ENCODE assay signal across 8 mouse cellular contexts in genomic region chr5:136905630-136906029, GRCm38 (mm10). TPM values are rescaled to one million over a fixed set of nuclear protein-coding genes. Genes with fewer than 3 reads are reported as not detected.
DNase-seq lines count a peak whose midpoint lies in the region; ATAC-seq and TF ChIP-seq lines count a peak whose summit lies in the region.

No protein-coding gene starts in this region.

- peaks cover 5% of the 10 kb centered on the region for H3K9me3 ChIP-seq in CH12.LX (replicated peaks; ENCODE audit: low read length)

- no peak overlapping the region for H3K27ac ChIP-seq in CH12.LX (ENCODE audit: insufficient read depth, low read depth)

- peaks cover 0 to 16% of the 10 kb centered on the region in 2 experiments; a peak in 2 of 4 replicates for H3K4me1 ChIP-seq in CH12.LX (ENCODE audit: control insufficient read depth in 1 of 2, insufficient read depth in 2 of 2)

- ATAC-seq in granulocyte monocyte progenitor cell, adult 5-6 weeks (replicated peaks; ENCODE audit: poor library complexity, severe bottlenecking): no peak

- H3K79me2 ChIP-seq in CH12.LX (replicated peaks; ENCODE audit: control insufficient read depth, extremely low read depth, insufficient read depth, poor library complexity, severe bottlenecking): no peaks in the 10 kb centered on the region

- TF ChIP-seq POLR2A in CH12.LX (IDR thresholded peaks at IDR 0.05; ENCODE audit: low read depth, low read length): no peak

- H3K36me3 ChIP-seq in CH12.LX (replicated peaks in 1 of 2; ENCODE audit: control insufficient read depth in 1 of 2, insufficient read depth in 1 of 2, low read length in 1 of 2): peaks cover 0 to 2% of the 10 kb centered on the region in 2 experiments

- in situ Hi-C loops in CH12.LX (cut with MboI; ENCODE audit: low pct_ligation_motif_present, low pct_unique_long_range_greater_than_20kb, low sequenced_read_pairs): no loop called here

- peak; percentile 38 to 58 for TF ChIP-seq CTCF in CH12.LX (conservative IDR thresholded peaks at IDR 0.05 in 1 of 2, IDR thresholded peaks at IDR 0.05 in 1 of 2; ENCODE audit: low read depth in 2 of 2, low read length in 2 of 2)

- TF ChIP-seq EP300 in CH12.LX (IDR thresholded peaks at IDR 0.05; ENCODE audit: low read length): no peak

- H3K9ac ChIP-seq in CH12.LX (ENCODE audit: insufficient read depth, low read depth): no peak overlapping the region

- no peak overlapping the region for H3K4me2 ChIP-seq in CH12.LX (ENCODE audit: insufficient read depth, low read depth, poor library complexity, severe bottlenecking)

- no peak overlapping the region for H3K4me3 ChIP-seq in CH12.LX (replicated peaks in 1 of 3; ENCODE audit: low read depth in 2 of 3, low read length in 2 of 3, poor library complexity in 1 of 3)

- peak; percentile 45 to 49 for DNase-seq in kidney, postnatal 4 days
- no peak for DNase-seq in kidney, adult 11 months
- peak; percentile 43 for DNase-seq in CH12.LX (ENCODE audit: extremely low read depth)
- peak; percentile 54 for DNase-seq in MEL-GATA-1-ER (ENCODE audit: extremely low read depth, low read depth)
- peak; percentile 20 to 42 for DNase-seq in natural killer cell, adult 2 months (ENCODE audit: low spot score in 2 of 2)
- no peak for DNase-seq in adrenal gland, postnatal 10 days
- DNase-seq in layer of hippocampus, postnatal 14 days (ENCODE audit: low spot score in 2 of 2): no peak

- peak; percentile 6 for TF ChIP-seq RAD21 in CH12.LX (IDR thresholded peaks at IDR 0.05; ENCODE audit: low read depth, low read length)

- peaks cover 8% of the 10 kb centered on the region for H3K27me3 ChIP-seq in CH12.LX (replicated peaks)

- dilution Hi-C loops in CH12.LX (cut with MboI; ENCODE audit: extremely low pct_ligation_motif_present, extremely low pct_unique_long_range_greater_than_20kb, low sequenced_read_pairs): no loop called here

TF ChIP-seq in CH12.LX, 34 proteins besides CTCF, POLR2A, EP300 and RAD21:
- TF ChIP-seq GABPA (IDR thresholded peaks at IDR 0.05; ENCODE audit: insufficient replicate concordance, low read depth, low read length) (no peak), SMC3 (IDR thresholded peaks at IDR 0.05; ENCODE audit: low read depth, low read length) (peak; percentile 16; the same call in 1 of the 2 replicates), USF1 (IDR thresholded peaks at IDR 0.05; ENCODE audit: low read depth, low read length) (no peak)

RNA-seq across cellular contexts. Expression of gene Ift22, which starts 2.3 kb away (rescaled TPM):
- total RNA-seq in CH12.LX (2012; rRNA removed) (16.8 and 20.7 TPM in 2 replicates), CH12.LX (2014; rRNA removed) (18.5 and 20.5 TPM in 2 replicates)
- 39.0 and 39.6 TPM in 2 replicates for polyA plus RNA-seq in CH12.LX (2012; ENCODE audit: insufficient read length, low read depth)
- total RNA-seq in granulocyte monocyte progenitor cell, adult 5-6 weeks (2014; fragmentation: Nextera tagmentation): 35.5 and 47.4 TPM in 2 replicates
- 17.5 and 19.4 TPM in 2 replicates for total RNA-seq in granulocyte monocyte progenitor cell, adult 5-6 weeks (2017)
- total RNA-seq in adrenal gland, postnatal 10 days (2021): 10 to 100 TPM; 24.5 to 27.5 TPM
- total RNA-seq in layer of hippocampus, postnatal 14 days (2021): 10 to 100 TPM; 78.3 to 99.5 TPM

RNA-seq across cellular contexts. Expression of gene Col26a1, which starts 22.6 kb away (rescaled TPM):
- total RNA-seq in CH12.LX (2012; rRNA removed) (0.72 TPM in 1 of 2 replicates, not detected in the other), CH12.LX (2014; rRNA removed) (not detected in 2 replicates)
- not detected in 2 replicates for polyA plus RNA-seq in CH12.LX (2012; ENCODE audit: insufficient read length, low read depth)
- total RNA-seq in granulocyte monocyte progenitor cell, adult 5-6 weeks (2014; fragmentation: Nextera tagmentation): not detected in 2 replicates
- not detected in 2 replicates for total RNA-seq in granulocyte monocyte progenitor cell, adult 5-6 weeks (2017)
- total RNA-seq in adrenal gland, postnatal 10 days (2021): 1 to 10 TPM; 6.7 to 8.3 TPM
- 10 to 100 TPM; 12.0 to 13.8 TPM for total RNA-seq in layer of hippocampus, postnatal 14 days (2021)

RNA-seq across cellular contexts. Expression of gene Fis1, which starts 47.4 kb away (rescaled TPM):
- total RNA-seq in CH12.LX (2012; rRNA removed): 207 and 210 TPM in 2 replicates
- 140 and 142 TPM in 2 replicates for total RNA-seq in CH12.LX (2014; rRNA removed)
- 152 and 203 TPM in 2 replicates for polyA plus RNA-seq in CH12.LX (2012; ENCODE audit: insufficient read length, low read depth)
- 201 and 270 TPM in 2 replicates for total RNA-seq in granulocyte monocyte progenitor cell, adult 5-6 weeks (2014; fragmentation: Nextera tagmentation)
- total RNA-seq in granulocyte monocyte progenitor cell, adult 5-6 weeks (2017): 106 and 127 TPM in 2 replicates
- 100 to 1,000 TPM; 164 to 186 TPM for total RNA-seq in adrenal gland, postnatal 10 days (2021)
- 100 to 1,000 TPM; 207 to 216 TPM for total RNA-seq in layer of hippocampus, postnatal 14 days (2021)

Comparison
In these comparisons a context has a peak if more than half of its experiments do, and no peak if none do; other contexts are left out.
1. DNase-seq: peak in kidney, postnatal 4 days (2 of 2), CH12.LX (single experiment), MEL-GATA-1-ER (single experiment) and natural killer cell, adult 2 months (2 of 2); none in kidney, adult 11 months (single experiment), adrenal gland, postnatal 10 days (single experiment) and layer of hippocampus, postnatal 14 days (0 of 2).
2. RNA of gene Col26a1, which starts 22.6 kb away (total RNA-seq): 12.0 to 13.8 TPM in layer of hippocampus, postnatal 14 days and 6.7 to 8.3 TPM in adrenal gland, postnatal 10 days; 0.72 TPM in CH12.LX and not detected in granulocyte monocyte progenitor cell, adult 5-6 weeks; every median in the first group is over 4 times any median in the second.